Mouse (Mus musculus) heart, embryonic 14.5 days (tissue): ENCODE results near the gene 1810009A15Rik. TPM values are rescaled to one million over a fixed set of nuclear protein-coding genes. Genes with fewer than 3 reads are reported as not detected.

Experiments
- ATAC-seq: fragments of 200-750 bp; cut with Nextera tagmentation; 2 replicates; pipeline ENCODE4 v1.8.0; 2017; ENCODE audit warnings: low read depth, moderate TSS enrichment; ENCODE audit not compliant: insufficient number of reproducible peaks, insufficient read depth, low FRiP score
- H3K27ac ChIP-seq, 2 experiments: fragments of 200-500 bp in 1 of 2; fragments of 300-500 bp in 1 of 2; sonication (generic) in 1 of 2; replicated peaks in 1 of 2; 2 replicates each; pipeline ENCODE4 v1.5.1; 2012 to 2014; ENCODE audit warnings: low read depth in 2 of 2, low read length in 2 of 2, control low read depth in 1 of 2, mild to moderate bottlenecking in 1 of 2, mixed read lengths in 1 of 2; ENCODE audit not compliant: control insufficient read depth in 1 of 2, insufficient read depth in 1 of 2
- H3K27me3 ChIP-seq: fragments of 300-500 bp; sonication (generic); 2 replicates; pipeline ENCODE4 v1.6.1; 2014; ENCODE audit warnings: mild to moderate bottlenecking, low read length, control low read depth; ENCODE audit not compliant: control insufficient read depth, insufficient read depth
- H3K36me3 ChIP-seq: fragments of 300-500 bp; sonication (generic); 2 replicates; pipeline ENCODE4 v1.6.1; 2014; ENCODE audit warnings: mild to moderate bottlenecking, control low read depth, low read length, mixed read lengths; ENCODE audit not compliant: control insufficient read depth, insufficient read depth
- H3K4me1 ChIP-seq, 2 experiments: fragments of 200-500 bp in 1 of 2; fragments of 300-500 bp in 1 of 2; sonication (generic) in 1 of 2; 2 replicates each; pipeline ENCODE4 v1.6.1; 2012 to 2014; ENCODE audit warnings: low read length in 2 of 2, control low read depth in 1 of 2, mixed read lengths in 1 of 2; ENCODE audit not compliant: control insufficient read depth in 2 of 2, insufficient read depth in 2 of 2
- H3K4me2 ChIP-seq: fragments of 300-500 bp; sonication (generic); 2 replicates; pipeline ENCODE4 v1.6.1; 2014; ENCODE audit warnings: mild to moderate bottlenecking, low read length
- H3K4me3 ChIP-seq, 2 experiments: fragments of 200-500 bp in 1 of 2; fragments of 300-500 bp in 1 of 2; sonication (generic) in 1 of 2; 2 replicates each; pipeline ENCODE4 v1.5.1; 2012 to 2014; ENCODE audit warnings: low read length in 2 of 2, mild to moderate bottlenecking in 2 of 2, control low read depth in 1 of 2, low read depth in 1 of 2, moderate library complexity in 1 of 2; ENCODE audit not compliant: control insufficient read depth in 1 of 2, insufficient read depth in 1 of 2
- H3K9ac ChIP-seq: fragments of 300-500 bp; sonication (generic); 2 replicates; pipeline ENCODE4 v1.6.1; 2014; ENCODE audit warnings: mild to moderate bottlenecking, low read length
- H3K9me3 ChIP-seq: fragments of 300-500 bp; sonication (generic); 2 replicates; pipeline ENCODE4 v1.6.1; 2016; ENCODE audit warnings: low read length, control low read depth; ENCODE audit not compliant: control insufficient read depth
- WGBS: fragments of 180-500 bp; shearing (Covaris S2); extraction: QIAGEN DNeasy Blood & Tissue Kit; methylation state at CpG from one replicate; pipeline ENCODE4 v1.1.7; 2014; 5-methylcytosine and 5-hydroxymethylcytosine counted together
- polyA plus RNA-seq: library from polyadenylated mRNA; unstranded; fragments of >200 nt; fragmentation: Nextera tagmentation; extraction: Ambion mirVana; gene quantifications from 2 replicates; pipeline ENCODE4 v1.2.1, GENCODE M21; 2014

The 1810009A15Rik gene
- polyA plus RNA-seq, 1 experiment from 2014 or later = 53.7 TPM

- Histone ChIP-seq H3K27me3 (no peaks in the 10 kb centered on the region), H3K4me2 (no peak overlapping the region), H3K4me3 (no peak overlapping the region), H3K36me3 (peaks cover 52% of the 10 kb centered on the region), H3K9me3 (no peaks in the 10 kb centered on the region), H3K4me1 (peaks cover 5 to 9% of the 10 kb centered on the region in 2 experiments; a peak in 3 of 4 replicates), H3K27ac (no peak overlapping the region), H3K9ac (no peak overlapping the region)
- 92% methylated on average over 2 of the region's 2 CpGs for WGBS
- ATAC-seq = no peak
These were observed 38.1 kb downstream of the 1810009A15Rik start for GRCm38 (mm10) chr19:8926766-8927165.

DNA sequence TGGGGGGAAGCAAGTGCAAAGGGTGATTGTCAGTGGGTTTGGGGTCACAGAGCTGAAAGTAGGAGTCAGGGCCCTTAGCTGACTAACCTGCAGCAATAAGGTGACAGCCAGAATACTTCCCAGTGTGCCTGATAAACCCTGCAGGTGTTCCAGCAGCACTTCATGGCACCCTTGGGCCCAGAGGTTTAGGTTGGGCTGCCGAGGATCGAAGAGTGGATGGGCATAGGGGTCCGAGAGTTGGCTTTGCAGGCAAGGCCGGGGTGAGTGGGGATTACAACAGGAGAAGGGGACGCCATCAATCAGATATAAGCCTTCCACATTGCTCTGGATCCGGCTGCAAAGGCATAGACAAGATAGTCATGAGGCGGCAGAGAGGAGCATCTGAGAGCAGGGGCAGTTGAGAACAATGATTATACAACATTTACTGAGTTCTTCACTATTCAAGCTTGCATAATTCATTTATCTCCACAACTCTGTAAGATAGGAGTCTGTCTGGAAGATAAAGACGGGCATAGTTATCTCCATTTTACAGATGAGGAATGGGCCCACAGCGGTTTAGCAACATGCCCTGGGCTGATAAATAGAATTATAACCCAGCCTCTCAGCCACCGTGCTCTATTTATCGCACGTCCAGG is 39.4 kb downstream of the 1810009A15Rik start:
- WGBS = 81% methylated on average over 12 of the region's 12 CpGs
- peaks cover 49% of the 10 kb centered on the region for H3K36me3 ChIP-seq
- H3K27me3 ChIP-seq = no peaks in the 10 kb centered on the region
- H3K4me3 ChIP-seq = no peak overlapping the region
- no peak overlapping the region for H3K4me2 ChIP-seq
- peaks cover 5 to 8% of the 10 kb centered on the region in 2 experiments; a peak in 3 of 4 replicates for H3K4me1 ChIP-seq
- H3K27ac ChIP-seq = no peak overlapping the region
- H3K9ac ChIP-seq = no peak overlapping the region
- no peak for ATAC-seq
- H3K9me3 ChIP-seq = no peaks in the 10 kb centered on the region

DNA sequence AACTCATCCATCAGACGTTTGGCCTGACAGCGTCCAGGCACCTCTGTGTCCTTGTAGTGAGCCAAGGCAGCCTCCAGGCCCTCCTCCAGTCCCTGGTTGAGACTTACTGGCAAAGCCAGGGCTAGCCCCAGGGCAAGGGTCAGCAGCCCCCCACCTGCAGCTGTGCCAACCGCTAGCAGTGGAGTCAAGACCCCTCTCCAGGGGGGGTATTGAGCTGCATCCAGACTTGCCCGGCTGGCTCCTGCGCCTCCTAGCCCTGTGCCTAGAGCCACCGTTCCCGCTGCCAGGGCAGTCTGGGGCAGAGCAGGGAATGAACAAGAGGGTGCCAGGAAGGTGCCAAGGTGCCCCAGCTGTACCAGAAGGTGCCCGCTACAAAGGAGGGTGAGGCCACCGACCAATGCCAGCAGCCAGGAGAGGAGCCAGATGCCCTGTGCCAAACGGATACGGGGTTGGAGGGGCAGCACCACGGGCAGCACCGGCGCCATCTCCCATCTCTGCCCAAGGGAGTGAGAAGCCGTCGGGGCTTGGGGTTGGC is 40.1 kb downstream of the 1810009A15Rik start:
- Histone ChIP-seq H3K27ac (0 out of 4 replicates have a peak overlapping the region, but pooled peaks of 1 of the 2 experiments have one; percentile 72), H3K9ac (peak overlapping the region; percentile 82), H3K9me3 (no peaks in the 10 kb centered on the region), H3K36me3 (peaks cover 52% of the 10 kb centered on the region), H3K4me1 (peaks cover 5 to 8% of the 10 kb centered on the region in 2 experiments; a peak in 3 of 4 replicates), H3K27me3 (no peaks in the 10 kb centered on the region), H3K4me3 (peak overlapping the region; percentile 75 to 77), H3K4me2 (peak overlapping the region; percentile 70)
- 0 out of 2 replicates have a peak, but pooled peaks have one; percentile 7 for ATAC-seq
- WGBS = 19% methylated on average over 16 of the region's 16 CpGs

DNA sequence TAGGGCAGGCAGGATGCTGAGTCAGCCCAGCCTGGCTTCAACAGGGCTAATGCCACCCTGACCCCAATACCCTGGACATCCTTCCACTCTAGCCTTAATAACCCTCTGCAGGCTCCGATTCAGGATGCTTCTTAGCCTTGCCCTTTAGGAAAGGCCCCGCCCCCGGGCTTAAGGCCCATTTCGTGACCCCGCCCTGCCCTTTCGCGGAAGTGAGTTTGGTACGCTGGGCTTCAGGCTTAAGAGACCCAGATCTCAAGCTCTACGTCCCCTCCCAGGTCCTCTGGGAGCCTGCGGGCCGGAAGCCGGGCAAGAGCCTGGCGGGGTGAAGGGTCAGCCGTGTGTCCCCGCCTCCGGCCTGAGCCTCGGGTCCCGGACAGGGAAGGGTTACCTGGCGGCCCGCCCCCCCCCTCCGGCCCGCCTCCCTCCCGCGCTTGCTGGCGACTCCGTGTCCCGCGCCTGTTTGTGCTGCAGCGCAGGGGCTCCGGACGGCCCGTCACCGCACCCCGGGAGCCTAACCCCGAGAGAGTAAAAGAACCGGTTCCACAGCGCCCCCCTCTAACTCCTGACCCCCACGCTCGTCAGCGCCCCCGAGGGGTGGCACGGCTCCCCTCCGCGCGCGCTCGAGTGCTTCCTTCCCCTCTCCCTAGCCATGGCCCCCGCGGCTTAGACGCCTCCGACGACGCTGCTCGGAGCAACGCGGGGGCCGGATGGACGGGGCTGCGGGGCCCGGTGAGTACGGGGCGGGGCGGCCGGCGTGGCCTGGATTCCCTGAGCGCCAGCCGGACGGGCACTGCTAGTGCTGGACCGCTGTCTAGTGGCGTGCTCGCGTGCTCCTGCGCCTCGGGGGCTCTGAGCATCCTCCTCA is 40.8 kb downstream of the 1810009A15Rik start, which contains the start of the genes Rom1 and Eml3:
TSS of gene Rom1 (minus strand) at position 133 of the 865 bp plus-strand sequence.
TSS of gene Eml3 (plus strand) at position 329 of the 865 bp plus-strand sequence.
- Histone ChIP-seq H3K27me3 (no peaks in the 10 kb centered on the region), H3K27ac (peak within 1 kb of the TSS; percentile 29 to 72; a peak in 3 of 4 replicates), H3K4me3 (peak within 1 kb of the TSS; percentile 75 to 77), H3K9ac (peak within 1 kb of the TSS; percentile 82), H3K4me1 (peaks cover 5 to 8% of the 10 kb centered on the region in 2 experiments; a peak in 3 of 4 replicates), H3K9me3 (no peaks in the 10 kb centered on the region), H3K4me2 (peak within 1 kb of the TSS; percentile 70), H3K36me3 (peaks cover 52% of the 10 kb centered on the region)
- peak; percentile 81 for ATAC-seq
- WGBS = 2% methylated on average over 71 of the region's 74 CpGs

- peaks cover 5 to 8% of the 10 kb centered on the region in 2 experiments; a peak in 3 of 4 replicates for H3K4me1 ChIP-seq
- no peak for ATAC-seq
- no peaks in the 10 kb centered on the region for H3K9me3 ChIP-seq
- no peaks in the 10 kb centered on the region for H3K27me3 ChIP-seq
- WGBS = 10% methylated on average over 11 of the region's 11 CpGs
- H3K36me3 ChIP-seq = peaks cover 57% of the 10 kb centered on the region
- peak overlapping the region; percentile 82 for H3K9ac ChIP-seq
- peak overlapping the region; percentile 75 to 77 for H3K4me3 ChIP-seq
- peak overlapping the region in 1 of 2 experiments; percentile 72; a peak in 2 of 4 replicates for H3K27ac ChIP-seq
- peak overlapping the region; percentile 70 for H3K4me2 ChIP-seq
These were observed 41.5 kb downstream of the 1810009A15Rik start for GRCm38 (mm10) chr19:8930117-8930516.

- Histone ChIP-seq H3K4me2 (peak overlapping the region; percentile 70), H3K9ac (peak overlapping the region; percentile 82; the same call in 1 of the 2 replicates), H3K4me3 (peak overlapping the region in 1 of 2 experiments; percentile 75; a peak in 2 of 4 replicates), H3K36me3 (peaks cover 57% of the 10 kb centered on the region), H3K4me1 (peaks cover 5 to 8% of the 10 kb centered on the region in 2 experiments; a peak in 3 of 4 replicates), H3K9me3 (no peaks in the 10 kb centered on the region), H3K27me3 (no peaks in the 10 kb centered on the region), H3K27ac (no peak overlapping the region)
- no peak for ATAC-seq
- 77% methylated on average over 7 of the region's 7 CpGs for WGBS
These were observed 42.1 kb downstream of the 1810009A15Rik start for GRCm38 (mm10) chr19:8930771-8931170.

- Histone ChIP-seq H3K27ac (no peak overlapping the region), H3K27me3 (no peaks in the 10 kb centered on the region), H3K9me3 (no peaks in the 10 kb centered on the region), H3K9ac (no peak overlapping the region), H3K36me3 (peaks cover 67% of the 10 kb centered on the region), H3K4me2 (no peak overlapping the region), H3K4me1 (peaks cover 5 to 10% of the 10 kb centered on the region in 2 experiments), H3K4me3 (no peak overlapping the region)
- ATAC-seq = no peak
- WGBS = 70% methylated on average over 2 of the region's 2 CpGs
These were observed 48.1 kb downstream of the 1810009A15Rik start for GRCm38 (mm10) chr19:8936736-8937135.
